Comparison of ENCODE assay signal across 8 mouse cellular contexts in the genomic region with DNA sequence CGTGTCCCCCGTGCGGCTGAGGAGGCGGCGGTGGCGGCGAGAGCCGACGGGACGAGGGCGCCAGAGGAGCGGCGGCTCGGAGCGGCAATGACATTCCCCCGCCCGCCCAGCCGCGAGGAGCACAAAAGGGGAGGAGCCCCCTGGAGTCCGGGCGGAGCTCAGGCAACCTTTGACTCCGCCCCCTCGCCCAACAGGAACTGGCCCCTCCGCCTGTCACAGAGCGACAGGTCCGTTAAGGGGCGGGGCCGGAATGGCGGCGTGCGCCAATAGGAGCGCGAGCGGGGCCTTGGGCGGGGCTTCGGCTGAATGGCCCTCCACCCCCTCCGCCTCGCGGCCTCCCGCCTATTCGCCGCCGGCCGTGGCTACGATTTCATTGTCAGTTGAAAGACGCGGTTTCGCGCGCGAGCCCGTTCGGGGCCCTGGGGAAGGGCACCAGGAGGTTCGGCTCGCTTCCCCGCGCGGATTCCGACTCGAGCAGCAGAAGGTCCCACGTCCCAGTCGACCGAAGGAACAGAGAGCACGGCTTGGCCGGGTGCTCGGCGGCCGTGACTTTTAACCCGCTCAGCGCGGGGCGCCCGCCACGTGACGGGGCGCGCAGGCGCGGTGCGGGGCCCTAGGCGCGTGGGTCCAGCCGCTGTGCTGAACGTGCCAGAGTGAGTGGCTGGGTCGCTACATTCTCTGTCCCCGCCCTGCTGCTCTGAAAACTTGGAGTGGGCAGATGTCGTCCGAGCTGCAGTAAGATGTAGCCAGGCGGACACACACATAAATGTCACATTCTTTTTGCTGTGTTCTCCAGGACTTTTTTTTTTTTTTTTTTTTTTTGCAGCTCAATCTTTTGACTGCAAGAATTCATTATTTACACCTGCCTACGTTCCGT. TPM values are rescaled to one million over a fixed set of nuclear protein-coding genes. Genes with fewer than 3 reads are reported as not detected.
DNase-seq lines count a peak whose midpoint lies in the region; ATAC-seq lines count a peak whose summit lies in the region.

A gene (minus strand): TSS at position 76 of the 877 bp plus-strand sequence.

- H3K36me3 ChIP-seq in hindbrain, embryonic 12.5 days, result no peaks in the 10 kb centered on the region

- under 1% methylated on average over 86 of the region's 91 CpGs for WGBS in hindbrain, embryonic 12.5 days

- peak; percentile 99 for DNase-seq in NIH3T3 (ENCODE audit: low read depth)
- DNase-seq in cerebellum, postnatal 10 days, result peak; percentile 100
- peak; percentile 99 to 100 for DNase-seq in frontal cortex, postnatal 10 days (ENCODE audit: low spot score in 2 of 2)
- DNase-seq in layer of hippocampus, postnatal 14 days (ENCODE audit: low spot score in 2 of 2), result peak; percentile 99
- peak; percentile 100 for DNase-seq in lung, postnatal 14 days
- peak; percentile 98 for DNase-seq in retina, adult 2 months (ENCODE audit: low read depth, low spot score)
- peak; percentile 100 for DNase-seq in thymus, postnatal 36 days

- ATAC-seq in hindbrain, embryonic 12.5 days (ENCODE audit: low FRiP score), result peak; percentile 95

- peak within 1 kb of the TSS; percentile 98 for H3K27ac ChIP-seq in hindbrain, embryonic 12.5 days

- peak within 1 kb of the TSS; percentile 97 for H3K9ac ChIP-seq in hindbrain, embryonic 12.5 days

- H3K4me3 ChIP-seq in hindbrain, embryonic 12.5 days, result peak within 1 kb of the TSS; percentile 97

- peaks cover 28% of the 10 kb centered on the region for H3K4me1 ChIP-seq in hindbrain, embryonic 12.5 days

- H3K9me3 ChIP-seq in hindbrain, embryonic 12.5 days (replicated peaks), result no peaks in the 10 kb centered on the region

- peak within 1 kb of the TSS; percentile 68 for H3K4me2 ChIP-seq in hindbrain, embryonic 12.5 days (replicated peaks)

- no peaks in the 10 kb centered on the region for H3K27me3 ChIP-seq in hindbrain, embryonic 12.5 days

RNA-seq across cellular contexts. Expression of the gene that starts here (rescaled TPM):
- polyA plus RNA-seq in hindbrain, embryonic 12.5 days (2016; fragmentation: Nextera tagmentation; extraction: Ambion mirVana), result 122 and 123 TPM in 2 replicates
- 10 to 100 TPM; 84.1 to 84.4 TPM for total RNA-seq in layer of hippocampus, postnatal 14 days (2021)

Comparison
In these comparisons a context has a peak if more than half of its experiments do, and no peak if none do; other contexts are left out.
1. Peak in every context shown above with its lines: DNase-seq, ATAC-seq, H3K4me3 ChIP-seq and H3K27ac ChIP-seq.